Mouse (Mus musculus) MEL (cell line): ENCODE measurements around the gene Clip4.

ENCODE experiments used
- CTCF ChIP-seq, 3 experiments: IDR thresholded peaks in 2 of 3; conservative IDR thresholded peaks in 1 of 3; 2 replicates each; pipeline ENCODE4 v1.5.1; 2011 to 2012; ENCODE audit warnings: low read length in 3 of 3, low read depth in 2 of 3, mild to moderate bottlenecking in 2 of 3, improper control_type of control experiment in 1 of 3, inconsistent platforms in 1 of 3, mixed read lengths in 1 of 3, moderate library complexity in 1 of 3; ENCODE audit not compliant: control insufficient read depth in 1 of 3, insufficient read depth in 1 of 3, poor library complexity in 1 of 3, severe bottlenecking in 1 of 3
- HCFC1 ChIP-seq: IDR thresholded peaks from 2 replicates; pipeline ENCODE4 v1.6.1; 2012; ENCODE audit warnings: low read depth, mild to moderate bottlenecking, inconsistent platforms, low read length, improper control_type of control experiment, moderate library complexity
- MAX ChIP-seq: IDR thresholded peaks from 2 replicates; pipeline ENCODE4 v1.6.1; 2011; ENCODE audit warnings: low read length, improper control_type of control experiment
- MAZ ChIP-seq: IDR thresholded peaks from 2 replicates; pipeline ENCODE4 v1.6.1; 2012; ENCODE audit warnings: low read depth, mild to moderate bottlenecking, inconsistent platforms, low read length, improper control_type of control experiment
- POLR2A ChIP-seq, 2 experiments: IDR thresholded peaks; 2 replicates each; pipeline ENCODE4 v1.6.1; 2011 to 2012; ENCODE audit warnings: low read length in 2 of 2, mild to moderate bottlenecking in 2 of 2, control low read depth in 1 of 2, improper control_type of control experiment in 1 of 2, low read depth in 1 of 2, moderate library complexity in 1 of 2; ENCODE audit not compliant: control insufficient read depth in 1 of 2, insufficient read depth in 1 of 2, poor library complexity in 1 of 2
- USF1 ChIP-seq: IDR thresholded peaks from 2 replicates; pipeline ENCODE4 v1.6.1; 2014; ENCODE audit warnings: low read depth, mild to moderate bottlenecking, inconsistent platforms, low read length, improper control_type of control experiment, moderate library complexity

GRCm38 (mm10) chr17:71874077-71874476 is 105.8 kb downstream of the Clip4 start:
- no peak for TF ChIP-seq HCFC1
- TF ChIP-seq USF1 = peak; percentile 61
- TF ChIP-seq MAZ = no peak
- TF ChIP-seq CTCF (IDR thresholded peaks at IDR 0.05 in 2 of 3, conservative IDR thresholded peaks at IDR 0.05 in 1 of 3; ENCODE audit: control insufficient read depth in 1 of 3, insufficient read depth in 1 of 3, low read depth in 2 of 3, low read length in 3 of 3, poor library complexity in 1 of 3, severe bottlenecking in 1 of 3) = peak; percentile 52 to 74 (median 54)
- TF ChIP-seq MAX = no peak
- TF ChIP-seq POLR2A (IDR thresholded peaks at IDR 0.05; ENCODE audit: control insufficient read depth in 1 of 2, insufficient read depth in 1 of 2, low read depth in 1 of 2, low read length in 2 of 2, poor library complexity in 1 of 2) = no peak
